11 mouse cellular contexts compared by ENCODE assay signal in the genomic region with DNA sequence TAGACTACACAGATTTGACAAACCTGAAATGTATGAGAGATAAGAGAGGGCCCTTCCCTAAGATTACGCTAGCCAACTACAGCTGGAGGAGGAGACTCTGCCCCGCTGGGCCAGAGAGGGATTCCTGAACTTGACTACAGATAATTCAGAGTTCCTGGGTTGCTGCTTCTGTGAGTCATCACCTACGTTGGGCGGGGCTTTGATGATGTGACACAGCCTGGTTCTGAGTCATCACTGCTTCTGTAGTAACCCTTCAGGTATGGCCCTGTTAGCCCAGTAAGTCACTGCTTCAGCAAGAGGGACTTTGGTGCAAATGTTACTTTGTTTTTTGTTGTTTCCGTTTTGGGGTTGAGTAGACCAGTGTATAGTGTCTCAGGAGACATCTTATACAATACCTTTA. TPM values are rescaled to one million over a fixed set of nuclear protein-coding genes. Genes with fewer than 3 reads are reported as not detected.
DNase-seq lines count a peak whose midpoint lies in the region; ATAC-seq and TF ChIP-seq lines count a peak whose summit lies in the region.
"Had no signal": no experiment of that assay in that cellular context is flagged by ENCODE, and none has a peak within 500 bp of the region (broad histone marks: within the 10 kb centered on the region; RNA-seq: fewer than 3 reads in every experiment).

No protein-coding gene starts in this region.

- H3K9ac ChIP-seq in intestine, embryonic 15.5 days = no peak overlapping the region
- H3K9ac ChIP-seq: embryonic facial prominence, embryonic 15.5 days; limb, embryonic 15.5 days had no signal

- TF ChIP-seq CTCF in gastrocnemius, adult 2 months (IDR thresholded peaks at IDR 0.05) = no peak

- no peaks in the 10 kb centered on the region for H3K9me3 ChIP-seq in intestine, embryonic 15.5 days
- H3K9me3 ChIP-seq: embryonic facial prominence, embryonic 15.5 days; limb, embryonic 15.5 days; midbrain, embryonic 10.5 days had no signal

- H3K36me3 ChIP-seq in intestine, embryonic 15.5 days = no peaks in the 10 kb centered on the region
- H3K36me3 ChIP-seq: embryonic facial prominence, embryonic 15.5 days; limb, embryonic 15.5 days; midbrain, embryonic 10.5 days had no signal

- H3K4me1 ChIP-seq in intestine, embryonic 15.5 days (replicated peaks) = no peaks in the 10 kb centered on the region
- H3K4me1 ChIP-seq: embryonic facial prominence, embryonic 15.5 days; limb, embryonic 15.5 days; midbrain, embryonic 10.5 days had no signal

- intact Hi-C loops in gastrocnemius, adult 2 months (cut with DNase I) = no loop called here

- no peak overlapping the region for H3K27ac ChIP-seq in gastrocnemius, adult 2 months
- no peak overlapping the region for H3K27ac ChIP-seq in intestine, embryonic 15.5 days
- H3K27ac ChIP-seq: embryonic facial prominence, embryonic 15.5 days; limb, embryonic 15.5 days; midbrain, embryonic 10.5 days had no signal

- ATAC-seq in intestine, embryonic 15.5 days = peak; percentile 92
- no peak for ATAC-seq in erythroid progenitor cell, adult 5-6 weeks (replicated peaks; ENCODE audit: low FRiP score, poor library complexity, severe bottlenecking)

- no peaks in the 10 kb centered on the region for H3K27me3 ChIP-seq in intestine, embryonic 15.5 days (replicated peaks)
- H3K27me3 ChIP-seq: embryonic facial prominence, embryonic 15.5 days; limb, embryonic 15.5 days had no signal

- H3K4me3 ChIP-seq in gastrocnemius, adult 2 months = no peak overlapping the region
- no peak overlapping the region for H3K4me3 ChIP-seq in intestine, embryonic 15.5 days (replicated peaks)
- H3K4me3 ChIP-seq: embryonic facial prominence, embryonic 15.5 days; limb, embryonic 15.5 days; midbrain, embryonic 10.5 days had no signal

- H3K4me2 ChIP-seq in intestine, embryonic 15.5 days (replicated peaks) = no peak overlapping the region
- H3K4me2 ChIP-seq: embryonic facial prominence, embryonic 15.5 days; limb, embryonic 15.5 days had no signal

- 72% methylated on average over 5 of the region's 5 CpGs for WGBS in intestine, embryonic 15.5 days

- peak; percentile 27 for DNase-seq in gastrocnemius, adult 2 months
- no peak for DNase-seq in gastrocnemius, postnatal 10 days
- DNase-seq in CD4-positive helper T cell, adult 2 months (ENCODE audit: low read depth, low spot score) = peak; percentile 42
- peak; percentile 73 for DNase-seq in adrenal gland, postnatal 25 days
- DNase-seq in layer of hippocampus, adult 9-10 months (ENCODE audit: low spot score) = no peak
- DNase-seq in layer of hippocampus, postnatal 10 days (ENCODE audit: low spot score in 2 of 2) = no peak

RNA-seq across cellular contexts. Expression of gene D16Ertd472e, which starts 42.9 kb away (rescaled TPM):
- total RNA-seq in gastrocnemius, adult 2 months (2021) = 1 to 10 TPM; 3.5 TPM
- 1 to 10 TPM; 5.7 to 7.3 TPM for total RNA-seq in gastrocnemius, postnatal 10 days (2021)
- total RNA-seq in adrenal gland, postnatal 25 days (2021) = 32.2 and 38.4 TPM in 2 replicates
- polyA plus RNA-seq in intestine, embryonic 15.5 days (2015; fragmentation: Nextera tagmentation; extraction: Ambion mirVana) = 7.9 and 8.3 TPM in 2 replicates
- 6.8 and 13.4 TPM in 2 replicates for total RNA-seq in erythroid progenitor cell, adult 5-6 weeks (2015; ENCODE audit: low replicate concordance)
- total RNA-seq in erythroid progenitor cell, adult 5-6 weeks (2017; ENCODE audit: low replicate concordance) = 1.3 and 3.2 TPM in 2 replicates
- 10 to 100 TPM; 10.8 to 12.0 TPM for total RNA-seq in layer of hippocampus, postnatal 10 days (2021)

Comparison
In these comparisons a context has a peak if more than half of its experiments do, and no peak if none do; other contexts are left out.
1. DNase-seq: peak in gastrocnemius, adult 2 months (single experiment), CD4-positive helper T cell, adult 2 months (single experiment) and adrenal gland, postnatal 25 days (single experiment); none in gastrocnemius, postnatal 10 days (single experiment), layer of hippocampus, adult 9-10 months (single experiment) and layer of hippocampus, postnatal 10 days (0 of 2).